Mouse (Mus musculus): ENCODE measurements at regions not wholly inside any gene's neighbourhood (a gene's known extent, or its start where the extent isn't known, plus 50 kb on each side); places are given as distances from the start of the nearest gene placed in this dataset.

- in situ Hi-C loops (cut with MboI; ENCODE audit: low pct_unique_long_range_greater_than_20kb in 1 of 2, low sequenced_read_pairs in 2 of 2, unreplicated experiment in 1 of 2): loop anchor here in 1 of 2 experiments (25.0 kb wide), 1 partner anchor 283 kb away; no protein-coding TSS in a partner anchor
Observed at GRCm38 (mm10) chr7:83204701-83205100, 337.6 kb downstream of the Mex3b start.

GRCm38 (mm10) chr7:83206999-83207398, 339.9 kb downstream of the Mex3b start:
- in situ Hi-C loops (cut with MboI; ENCODE audit: low pct_unique_long_range_greater_than_20kb in 1 of 2, low sequenced_read_pairs in 2 of 2, unreplicated experiment in 1 of 2): loop anchor here in 1 of 2 experiments (25.0 kb wide), 1 partner anchor 280 kb away; no protein-coding TSS in a partner anchor

DNA sequence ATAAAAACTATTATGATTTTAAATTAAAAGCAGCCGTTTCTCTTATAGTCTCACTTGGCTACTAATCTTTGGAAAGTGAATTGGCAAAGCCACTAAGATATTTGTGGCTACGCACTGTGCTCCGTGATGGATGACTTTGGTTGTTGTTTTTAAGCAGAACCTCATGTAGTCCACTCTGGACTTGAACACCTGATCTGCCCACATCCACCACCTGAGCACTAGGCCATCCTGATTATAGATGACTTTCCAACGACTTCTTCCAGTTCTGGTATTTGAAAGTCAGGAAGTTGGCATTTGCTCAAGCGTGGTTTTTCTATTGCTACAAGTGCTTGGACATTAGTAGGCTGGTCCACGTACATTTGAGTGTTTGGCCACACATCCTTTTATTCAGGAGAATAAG, 344.5 kb downstream of the Mex3b start:
- in situ Hi-C loops (cut with MboI; ENCODE audit: low pct_unique_long_range_greater_than_20kb in 1 of 2, low sequenced_read_pairs in 2 of 2, unreplicated experiment in 1 of 2): loop anchor here in 1 of 2 experiments (25.0 kb wide), 1 partner anchor 276 kb away; no protein-coding TSS in a partner anchor

DNA sequence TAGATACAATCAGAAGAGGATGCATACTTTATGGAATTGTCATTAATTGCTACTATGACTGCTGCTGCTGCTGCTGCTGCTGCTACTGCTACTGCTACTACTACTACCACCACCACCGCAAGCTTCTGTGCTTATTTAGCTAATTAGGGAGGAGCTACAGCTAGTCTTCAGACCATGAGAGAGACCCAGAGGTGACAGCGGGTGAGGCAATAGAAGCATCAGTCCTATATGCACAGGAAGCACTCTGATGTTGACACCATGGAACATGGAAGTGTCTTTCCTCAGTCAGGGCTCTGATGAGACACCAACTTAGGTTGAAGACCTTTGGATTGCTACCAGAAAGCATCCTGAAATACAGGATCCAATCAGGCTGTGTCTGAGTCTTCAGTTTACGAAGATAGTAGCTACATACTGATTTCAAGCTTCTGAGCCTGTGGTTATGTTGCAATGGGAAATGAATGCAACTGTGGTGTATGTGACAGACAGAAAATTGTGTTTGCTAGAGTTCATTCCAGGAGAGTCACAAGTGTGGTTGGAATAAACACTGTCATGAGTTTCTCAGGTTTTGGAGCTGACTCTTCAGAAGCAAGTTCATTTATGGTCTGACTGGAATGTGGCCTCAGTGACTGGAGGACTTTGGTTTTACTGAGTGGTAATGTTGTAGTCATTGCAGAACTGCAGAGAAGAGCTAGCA, 355.0 kb downstream of the Mex3b start:
- in situ Hi-C loops (cut with MboI; ENCODE audit: low pct_unique_long_range_greater_than_20kb in 1 of 2, low sequenced_read_pairs in 2 of 2, unreplicated experiment in 1 of 2): loop anchor here in 1 of 2 experiments (25.0 kb wide), 1 partner anchor 265 kb away; no protein-coding TSS in a partner anchor

- in situ Hi-C loops (cut with MboI; ENCODE audit: low pct_unique_long_range_greater_than_20kb in 1 of 2, low sequenced_read_pairs in 2 of 2, unreplicated experiment in 1 of 2): no loop called here
Observed at GRCm38 (mm10) chr7:83227262-83228108, 357.2 kb upstream of the Tmc3 start.

DNA sequence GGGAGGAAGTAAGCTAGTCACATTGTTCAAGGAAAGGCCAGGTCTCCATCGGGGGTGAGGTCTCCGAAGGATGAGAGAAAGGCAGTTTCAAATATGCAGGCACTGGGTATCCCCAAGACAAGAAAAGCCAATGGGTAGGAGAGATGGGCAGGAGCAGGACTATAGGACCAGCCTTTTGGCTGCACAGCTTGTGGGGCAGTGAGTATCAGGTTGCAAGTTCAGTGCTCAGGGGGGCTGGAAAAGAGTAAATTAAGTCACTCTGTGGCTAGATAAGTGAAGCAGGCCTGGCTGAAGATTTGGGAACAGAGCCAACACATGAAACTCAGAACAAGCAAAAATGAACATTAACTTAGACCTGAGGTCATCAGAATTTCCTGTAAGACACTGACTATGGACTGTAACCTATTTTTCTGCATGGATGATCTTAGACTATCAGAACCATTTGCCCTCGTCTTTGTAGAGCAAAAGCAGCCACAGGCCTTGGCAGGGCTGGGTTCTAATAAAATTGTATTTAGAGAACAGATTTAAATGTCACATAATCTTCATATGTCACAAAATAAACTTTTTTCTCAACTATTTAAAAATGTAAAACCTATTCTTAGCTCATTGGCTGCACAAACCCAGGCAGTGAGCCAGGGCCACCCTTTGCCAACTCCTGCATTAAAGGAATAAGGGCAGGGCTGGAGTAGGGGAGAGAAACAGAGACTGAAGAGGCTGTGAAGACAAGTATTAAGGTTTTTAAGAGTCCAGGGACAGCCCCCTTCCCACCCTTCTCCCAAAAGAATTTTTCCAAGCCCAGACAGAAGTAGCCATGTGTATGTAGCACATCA, 354.0 kb upstream of the Tmc3 start:
- in situ Hi-C loops (cut with MboI; ENCODE audit: low pct_unique_long_range_greater_than_20kb in 1 of 2, low sequenced_read_pairs in 2 of 2, unreplicated experiment in 1 of 2): no loop called here

DNA sequence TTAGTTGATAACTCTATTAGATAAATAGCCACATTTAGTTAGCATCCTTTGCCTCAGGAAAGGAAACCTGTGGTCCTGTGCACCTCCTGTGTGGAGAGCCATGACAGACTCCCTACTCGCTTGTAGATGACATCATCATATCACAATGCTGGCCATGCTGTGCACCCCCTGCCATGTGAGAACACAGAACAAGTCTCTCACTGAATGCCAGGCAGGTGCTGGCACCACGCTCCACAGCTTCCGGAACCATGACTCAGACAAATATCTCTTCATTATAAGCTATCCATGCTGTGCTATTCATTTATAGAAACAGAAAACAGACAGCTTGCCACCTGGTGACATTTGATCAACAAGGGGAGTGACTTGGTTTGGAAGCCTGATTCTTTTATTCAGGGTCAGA, 349.1 kb upstream of the Tmc3 start:
- in situ Hi-C loops (cut with MboI; ENCODE audit: low pct_unique_long_range_greater_than_20kb in 1 of 2, low sequenced_read_pairs in 2 of 2, unreplicated experiment in 1 of 2): no loop called here

DNA sequence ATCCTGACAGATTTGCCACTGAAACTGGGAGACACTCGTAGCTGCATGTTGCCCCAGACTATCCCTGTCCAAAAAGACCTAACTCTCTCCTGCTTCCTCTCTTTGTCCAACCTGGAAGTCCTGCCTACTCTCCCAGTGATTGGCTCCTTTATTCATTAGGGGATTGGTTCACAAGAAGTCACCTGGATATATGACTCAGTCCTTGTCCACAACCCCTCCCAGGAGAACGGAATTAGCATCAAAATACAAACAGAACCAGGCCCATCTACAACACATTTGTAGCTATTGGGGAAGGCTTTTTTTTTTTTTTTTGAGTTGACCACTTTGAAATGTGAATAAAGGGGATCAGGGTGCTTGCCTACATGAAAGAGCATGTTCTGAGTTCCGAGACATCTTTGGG, 347.4 kb upstream of the Tmc3 start:
- in situ Hi-C loops (cut with MboI; ENCODE audit: low pct_unique_long_range_greater_than_20kb in 1 of 2, low sequenced_read_pairs in 2 of 2, unreplicated experiment in 1 of 2): no loop called here

DNA sequence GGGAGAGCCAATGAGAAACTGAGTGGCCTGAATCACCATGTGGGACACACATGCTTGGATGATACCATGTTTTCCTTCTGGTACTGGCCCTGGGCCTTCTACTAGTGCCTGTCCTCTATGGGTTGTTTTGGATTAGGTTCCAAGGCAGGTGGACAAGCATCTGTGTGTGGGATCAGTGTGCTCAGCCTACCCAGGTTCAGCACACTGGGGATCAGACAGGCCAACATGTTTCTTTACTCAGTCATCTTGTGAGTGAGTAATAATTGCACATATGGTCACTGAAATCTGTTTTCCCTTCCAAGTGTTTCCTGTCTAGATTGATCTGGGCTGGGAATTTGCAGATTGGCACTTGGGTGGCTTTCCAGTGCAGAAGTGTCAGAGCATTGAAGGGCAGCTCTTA, 346.6 kb upstream of the Tmc3 start:
- in situ Hi-C loops (cut with MboI; ENCODE audit: low pct_unique_long_range_greater_than_20kb in 1 of 2, low sequenced_read_pairs in 2 of 2, unreplicated experiment in 1 of 2): no loop called here

DNA sequence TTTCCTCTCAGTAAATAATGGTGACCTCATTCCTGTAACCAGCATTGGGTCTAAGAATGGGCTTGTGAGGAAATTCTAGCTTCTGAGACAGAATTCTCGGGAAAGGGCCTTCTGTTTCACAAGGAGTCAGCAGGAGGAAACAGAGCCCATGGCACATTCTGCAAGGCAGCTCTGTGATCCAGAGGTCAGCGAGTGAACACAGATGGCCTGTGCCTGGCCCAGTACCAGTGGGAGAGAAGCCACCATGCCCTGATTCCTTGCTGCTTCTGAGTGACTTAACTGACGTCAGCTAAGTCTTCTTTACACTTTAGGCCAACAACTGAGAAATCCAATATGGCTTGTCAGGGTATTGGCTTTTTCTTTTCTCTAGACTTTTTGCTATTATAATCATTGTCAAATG, 342.5 kb upstream of the Tmc3 start:
- in situ Hi-C loops (cut with MboI; ENCODE audit: low pct_unique_long_range_greater_than_20kb in 1 of 2, low sequenced_read_pairs in 2 of 2, unreplicated experiment in 1 of 2): no loop called here

DNA sequence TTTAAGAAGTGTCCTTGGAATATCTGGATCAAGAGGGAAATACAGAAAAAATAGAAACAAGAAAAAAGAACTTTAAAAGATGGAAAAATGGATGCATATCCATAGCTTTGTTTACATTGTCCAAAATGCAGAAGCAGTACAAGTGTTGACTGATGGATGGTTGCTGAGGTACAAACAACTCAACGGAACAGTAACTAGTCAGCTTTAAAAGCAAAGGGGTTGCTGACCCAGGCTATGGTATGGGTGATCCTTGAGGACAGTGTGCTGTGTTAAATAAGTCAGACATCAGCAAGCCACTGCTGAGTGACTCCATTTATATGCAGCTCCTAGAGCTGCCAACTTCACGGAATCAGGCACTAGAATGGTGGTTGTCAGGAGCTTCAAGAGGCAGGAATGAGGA, 338.9 kb upstream of the Tmc3 start:
- in situ Hi-C loops (cut with MboI; ENCODE audit: low pct_unique_long_range_greater_than_20kb in 1 of 2, low sequenced_read_pairs in 2 of 2, unreplicated experiment in 1 of 2): no loop called here

- in situ Hi-C loops (cut with MboI; ENCODE audit: low pct_unique_long_range_greater_than_20kb in 1 of 2, low sequenced_read_pairs in 2 of 2, unreplicated experiment in 1 of 2): no loop called here
Observed at GRCm38 (mm10) chr7:83251995-83252563, 332.6 kb upstream of the Tmc3 start.

DNA sequence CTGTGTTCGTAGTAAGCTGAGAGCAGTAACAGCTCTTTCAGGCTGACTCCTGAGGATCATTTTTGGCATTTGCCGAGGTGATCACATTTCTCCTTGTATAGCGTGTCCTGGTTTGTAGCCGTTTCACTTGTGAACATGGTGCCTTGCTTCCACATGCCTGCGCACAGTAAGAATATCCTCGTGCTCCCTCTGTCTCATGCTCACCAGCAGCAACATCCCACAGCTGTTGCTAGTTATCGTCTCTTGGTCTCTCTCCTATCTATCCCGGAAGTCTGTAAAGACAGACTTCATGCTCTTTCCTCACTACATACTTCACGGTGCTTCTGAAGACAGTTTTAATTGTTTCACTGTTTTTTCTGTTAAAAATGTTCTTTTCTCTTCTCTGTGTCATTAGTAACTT, 331.7 kb upstream of the Tmc3 start:
- in situ Hi-C loops (cut with MboI; ENCODE audit: low pct_unique_long_range_greater_than_20kb in 1 of 2, low sequenced_read_pairs in 2 of 2, unreplicated experiment in 1 of 2): no loop called here

- in situ Hi-C loops (cut with MboI; ENCODE audit: low pct_unique_long_range_greater_than_20kb in 1 of 2, low sequenced_read_pairs in 2 of 2, unreplicated experiment in 1 of 2): no loop called here
Observed at GRCm38 (mm10) chr7:83253432-83253831, 331.3 kb upstream of the Tmc3 start.

- in situ Hi-C loops (cut with MboI; ENCODE audit: low pct_unique_long_range_greater_than_20kb in 1 of 2, low sequenced_read_pairs in 2 of 2, unreplicated experiment in 1 of 2): no loop called here
Observed at GRCm38 (mm10) chr7:83254411-83254810, 330.3 kb upstream of the Tmc3 start.

DNA sequence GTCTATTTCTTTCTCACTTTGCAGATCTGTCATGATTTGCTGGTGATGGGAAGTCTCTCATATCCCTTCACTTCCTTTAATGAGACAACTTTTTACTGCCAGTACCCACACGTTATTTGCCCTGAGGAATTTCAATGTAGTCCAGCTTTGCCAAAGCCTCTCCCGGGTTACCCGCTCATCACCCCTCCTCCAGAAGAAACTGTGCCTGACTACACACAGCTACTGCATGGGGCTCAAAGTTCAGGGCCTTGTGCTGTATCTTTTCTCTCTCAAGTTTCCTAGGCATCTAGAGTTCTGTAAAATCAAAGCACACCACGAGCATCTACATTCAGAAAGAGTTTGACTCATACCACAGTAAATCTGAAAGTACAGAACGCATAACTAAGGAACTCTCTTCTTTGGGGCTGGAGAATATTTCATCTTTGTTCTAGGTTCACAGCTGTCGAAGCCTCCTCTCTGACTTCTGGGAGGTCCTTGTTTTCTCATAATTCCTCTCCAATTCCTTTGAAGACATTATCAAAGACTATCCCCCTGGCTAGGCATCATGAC, 328.4 kb upstream of the Tmc3 start:
- in situ Hi-C loops (cut with MboI; ENCODE audit: low pct_unique_long_range_greater_than_20kb in 1 of 2, low sequenced_read_pairs in 2 of 2, unreplicated experiment in 1 of 2): no loop called here

DNA sequence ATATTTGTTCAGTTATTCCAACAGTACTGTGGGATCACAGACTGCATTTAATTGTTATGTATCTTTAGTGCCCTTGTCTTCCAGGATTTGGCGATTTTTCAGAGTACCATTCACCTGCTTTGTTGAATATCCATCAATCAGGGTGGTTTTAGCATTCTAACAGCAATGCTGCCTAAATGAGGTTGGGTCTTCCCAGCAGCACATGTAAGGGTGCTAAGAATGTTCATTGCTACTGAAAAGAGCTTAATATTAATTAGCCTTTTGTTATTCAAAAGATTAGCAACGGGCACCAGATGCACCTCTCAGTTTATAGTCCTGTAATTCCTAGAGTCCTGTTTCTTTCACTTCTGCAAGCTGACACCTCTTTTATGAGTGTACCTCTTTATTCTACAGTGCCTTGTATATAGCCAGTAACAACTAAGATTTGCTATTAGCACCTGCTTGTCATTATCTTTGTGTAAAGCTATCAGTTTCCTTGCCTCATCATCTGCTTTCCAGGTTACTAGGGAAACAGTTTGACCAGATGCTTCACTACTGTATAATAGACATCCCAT, 326.3 kb upstream of the Tmc3 start:
- in situ Hi-C loops (cut with MboI; ENCODE audit: low pct_unique_long_range_greater_than_20kb in 1 of 2, low sequenced_read_pairs in 2 of 2, unreplicated experiment in 1 of 2): no loop called here

GRCm38 (mm10) chr7:83261489-83261888, 323.2 kb upstream of the Tmc3 start:
- in situ Hi-C loops (cut with MboI; ENCODE audit: low pct_unique_long_range_greater_than_20kb in 1 of 2, low sequenced_read_pairs in 2 of 2, unreplicated experiment in 1 of 2): no loop called here
